Mouse (Mus musculus) heart, adult 2 months (tissue): ENCODE results near the gene Ppid.

ENCODE experiments used
- CTCF ChIP-seq: fragments of 200-600 bp; IDR thresholded peaks from 2 replicates; pipeline ENCODE4 v1.8.1; 2022; ENCODE audit warnings: antibody characterized with exemption, mild to moderate bottlenecking, moderate library complexity
- POLR2A ChIP-seq: fragments of 200-500 bp; IDR thresholded peaks from 2 replicates; pipeline ENCODE4 v1.6.1; 2011; ENCODE audit warnings: mild to moderate bottlenecking, low read depth, low read length, control low read depth; ENCODE audit not compliant: insufficient read depth

- TF ChIP-seq CTCF (no peak), POLR2A (no peak)
Observed at GRCm38 (mm10) chr3:79629416-79629730, 38.2 kb downstream of the Ppid start, which contains the start of gene Etfdh.
